Mouse (Mus musculus) left cerebral cortex, postnatal 4 days (tissue): ENCODE measurements around the gene Mettl23. TPM values are rescaled to one million over a fixed set of nuclear protein-coding genes. Genes with fewer than 3 reads are reported as not detected.
"Not testable (repeated sequence)": the region's sequence is repeated elsewhere in the genome, so short reads cannot be mapped to it uniquely, and the experiment has no call there.

Experiments
- DNase-seq: peaks from one replicate; pipeline ENCODE4 v3.0.0-alpha.2; 2022
- intact Hi-C: fragments of 180-260 bp; cut with DNase I; formaldehyde crosslinking; loops from one replicate; pipeline ENCODE4 v1.15.1; 2025
- total RNA-seq, 2 experiments: library from RNA; stranded (reverse); gene quantifications; 2 replicates each; pipeline ENCODE4 v1.2.3; 2021

Gene Mettl23
- total RNA-seq, 2 experiments from 2014 or later = 26.8 to 29.4 TPM

GRCm38 (mm10) chr11:116846593-116847181 is 3.6 kb downstream of the Mettl23 start:
- no peak for DNase-seq
- intact Hi-C loops = no loop called here

- intact Hi-C loops = no loop called here
- DNase-seq = no peak
Observed at GRCm38 (mm10) chr11:116847187-116848085, 4.4 kb downstream of the Mettl23 start.

GRCm38 (mm10) chr11:116848086-116848876 is 5.2 kb downstream of the Mettl23 start:
- intact Hi-C loops = no loop called here

GRCm38 (mm10) chr11:116848877-116849178 is 5.8 kb downstream of the Mettl23 start:
- intact Hi-C loops, DNase-seq: not testable (repeated sequence)

More at GRCm38 (mm10) chr11:116848086-116848876, 5.2 kb downstream of the Mettl23 start:
- no peak for DNase-seq

GRCm38 (mm10) chr11:116849587-116849986 is 6.5 kb downstream of the Mettl23 start:
- intact Hi-C loops = no loop called here
- no peak for DNase-seq

GRCm38 (mm10) chr11:116850085-116850484 is 7.0 kb downstream of the Mettl23 start:
- DNase-seq = no peak
- intact Hi-C loops = no loop called here

GRCm38 (mm10) chr11:116850833-116851477 is 7.9 kb downstream of the Mettl23 start:
- intact Hi-C loops = no loop called here

GRCm38 (mm10) chr11:116851576-116852290 is 8.7 kb downstream of the Mettl23 start:
- intact Hi-C loops = no loop called here
- no peak for DNase-seq

More at GRCm38 (mm10) chr11:116850833-116851477, 7.9 kb downstream of the Mettl23 start:
- DNase-seq = no peak

GRCm38 (mm10) chr11:116852291-116852890 is 9.3 kb downstream of the Mettl23 start, which contains the start of gene Mfsd11:
Gene Mfsd11 (plus strand): TSS chr11:116852440.
- DNase-seq = peak; percentile 80
- intact Hi-C loops = no loop called here

GRCm38 (mm10) chr11:116852891-116853511 is 9.9 kb downstream of the Mettl23 start, which contains the start of gene Srsf2:
Gene Srsf2 (minus strand): TSS chr11:116853094.
- intact Hi-C loops = no loop called here
- DNase-seq = peak; percentile 98

GRCm38 (mm10) chr11:116853512-116853928 is 10.4 kb downstream of the Mettl23 start:
- peak; percentile 98 for DNase-seq
- intact Hi-C loops = no loop called here

GRCm38 (mm10) chr11:116854279-116854678 is 11.2 kb downstream of the Mettl23 start:
- no peak for DNase-seq
- intact Hi-C loops = no loop called here

- DNase-seq = no peak
- intact Hi-C loops = no loop called here
Observed at GRCm38 (mm10) chr11:116857183-116857850, 14.2 kb downstream of the Mettl23 start.

GRCm38 (mm10) chr11:116864444-116864843 is 21.4 kb downstream of the Mettl23 start:
- intact Hi-C loops = no loop called here
- DNase-seq = no peak

GRCm38 (mm10) chr11:116865945-116866585 is 23.0 kb downstream of the Mettl23 start:
- intact Hi-C loops = no loop called here
- no peak for DNase-seq

GRCm38 (mm10) chr11:116868129-116868528 is 25.1 kb downstream of the Mettl23 start:
- no peak for DNase-seq
- intact Hi-C loops = no loop called here

- intact Hi-C loops = no loop called here
- no peak for DNase-seq
Observed at GRCm38 (mm10) chr11:116869223-116869622, 26.1 kb downstream of the Mettl23 start.

GRCm38 (mm10) chr11:116869641-116870040 is 26.6 kb downstream of the Mettl23 start:
- DNase-seq = no peak
- intact Hi-C loops = no loop called here
